Mouse (Mus musculus) megakaryocyte, embryonic 14.5 days (primary cell): ENCODE measurements around the gene Galp.

Experiments used
- FLI1 ChIP-seq: IDR thresholded peaks from 2 replicates; pipeline ENCODE4 v1.6.1; 2012; ENCODE audit warnings: low read length, inconsistent platforms, mixed read lengths
- GATA1 ChIP-seq: IDR thresholded peaks from 3 replicates; pipeline ENCODE4 v1.6.1; 2012; ENCODE audit warnings: mixed read lengths, low read length, inconsistent platforms, borderline replicate concordance

GRCm38 (mm10) chr7:6169403-6169802 is 27.5 kb upstream of the Galp start:
- no peak for TF ChIP-seq GATA1
- TF ChIP-seq FLI1: no peak
